Mouse (Mus musculus): ENCODE measurements at regions not wholly inside any gene's neighbourhood (a gene's known extent, or its start where the extent isn't known, plus 50 kb on each side); places are given as distances from the start of the nearest gene placed in this dataset.

DNA sequence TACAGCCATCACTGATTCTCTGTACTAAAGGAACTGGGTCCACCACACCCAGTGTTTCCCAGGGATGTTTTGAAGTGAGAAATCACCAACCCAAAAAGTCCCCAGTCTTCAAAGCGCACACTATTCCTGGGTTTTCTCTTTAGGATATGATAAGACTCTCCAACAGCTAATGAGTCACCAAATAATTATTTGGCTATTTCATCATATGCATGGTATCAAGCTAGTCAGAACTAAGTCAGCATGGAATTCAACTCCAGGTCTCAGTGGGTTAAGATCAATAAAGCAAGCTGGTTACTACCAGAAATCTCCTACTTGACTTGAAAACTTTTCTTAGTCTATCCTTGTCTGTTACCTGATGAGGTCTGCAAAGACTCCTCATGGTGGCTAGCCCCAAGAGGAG, 89.1 kb upstream of the 4930412O13Rik start:
- no peaks in the 10 kb centered on the region for H3K27me3 ChIP-seq (replicated peaks; ENCODE audit: control insufficient read depth, insufficient read depth, low read length)
- no peak overlapping the region for H3K27ac ChIP-seq (ENCODE audit: low read depth)
- H3K9ac ChIP-seq (ENCODE audit: low read length): no peak overlapping the region
- no peaks in the 10 kb centered on the region for H3K36me3 ChIP-seq (ENCODE audit: control insufficient read depth, insufficient read depth, low read length)
- H3K4me1 ChIP-seq (replicated peaks; ENCODE audit: control insufficient read depth, insufficient read depth, low read length): no peaks in the 10 kb centered on the region
- H3K4me3 ChIP-seq (ENCODE audit: low read depth, low read length): no peak overlapping the region
- no peaks in the 10 kb centered on the region for H3K9me3 ChIP-seq (ENCODE audit: control insufficient read depth, low read length)
- DNase-seq (ENCODE audit: low spot score) (no peak), ATAC-seq (replicated peaks; ENCODE audit: low FRiP score, low TSS enrichment, low read depth) (no peak)
- no peak overlapping the region for H3K4me2 ChIP-seq (ENCODE audit: low read length)
- WGBS: 92% methylated on average over 1 of the region's 1 CpGs

- Histone ChIP-seq H3K27ac (ENCODE audit: low read depth) (no peak overlapping the region), H3K27me3 (replicated peaks; ENCODE audit: control insufficient read depth, insufficient read depth, low read length) (no peaks in the 10 kb centered on the region), H3K36me3 (ENCODE audit: control insufficient read depth, insufficient read depth, low read length) (no peaks in the 10 kb centered on the region), H3K4me2 (ENCODE audit: low read length) (no peak overlapping the region), H3K4me1 (replicated peaks; ENCODE audit: control insufficient read depth, insufficient read depth, low read length) (no peaks in the 10 kb centered on the region), H3K9ac (ENCODE audit: low read length) (no peak overlapping the region), H3K4me3 (ENCODE audit: low read depth, low read length) (no peak overlapping the region), H3K9me3 (ENCODE audit: control insufficient read depth, low read length) (no peaks in the 10 kb centered on the region)
- no peak for DNase-seq (ENCODE audit: low spot score)
- no peak for ATAC-seq (replicated peaks; ENCODE audit: low FRiP score, low TSS enrichment, low read depth)
- 94% methylated on average over 1 of the region's 1 CpGs for WGBS
These were observed 88.7 kb upstream of the 4930412O13Rik start for GRCm38 (mm10) chr2:9792381-9792780.

DNA sequence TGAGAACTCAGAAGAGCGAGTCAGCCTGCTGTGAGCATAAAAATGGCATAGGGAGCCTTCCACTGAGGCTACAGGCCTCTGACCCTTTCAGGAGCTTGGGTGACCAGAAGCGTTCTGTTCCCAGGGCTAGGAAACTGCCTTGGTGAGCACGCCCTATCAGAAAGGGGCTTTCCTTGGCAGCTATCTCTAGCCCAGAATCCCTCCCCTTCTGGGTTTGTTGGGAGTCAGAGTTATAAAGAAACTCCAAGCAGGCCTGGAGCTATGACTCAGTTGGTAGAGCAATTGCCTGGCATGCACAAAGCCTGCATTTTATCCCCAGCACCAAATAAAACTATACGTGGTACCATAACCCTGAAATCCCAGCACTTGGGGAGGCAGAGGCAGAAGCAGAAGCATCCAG, 85.7 kb upstream of the 4930412O13Rik start:
- DNase-seq (ENCODE audit: low spot score) (no peak), ATAC-seq (replicated peaks; ENCODE audit: low FRiP score, low TSS enrichment, low read depth) (no peak)
- no peak overlapping the region for H3K4me3 ChIP-seq (ENCODE audit: low read depth, low read length)
- no peak overlapping the region for H3K27ac ChIP-seq (ENCODE audit: low read depth)
- H3K9ac ChIP-seq (ENCODE audit: low read length): no peak overlapping the region
- H3K4me2 ChIP-seq (ENCODE audit: low read length): no peak overlapping the region
- H3K36me3 ChIP-seq (ENCODE audit: control insufficient read depth, insufficient read depth, low read length): no peaks in the 10 kb centered on the region
- no peaks in the 10 kb centered on the region for H3K4me1 ChIP-seq (replicated peaks; ENCODE audit: control insufficient read depth, insufficient read depth, low read length)
- WGBS: 65% methylated on average over 4 of the region's 4 CpGs
- H3K9me3 ChIP-seq (ENCODE audit: control insufficient read depth, low read length): no peaks in the 10 kb centered on the region
- H3K27me3 ChIP-seq (replicated peaks; ENCODE audit: control insufficient read depth, insufficient read depth, low read length): no peaks in the 10 kb centered on the region

DNA sequence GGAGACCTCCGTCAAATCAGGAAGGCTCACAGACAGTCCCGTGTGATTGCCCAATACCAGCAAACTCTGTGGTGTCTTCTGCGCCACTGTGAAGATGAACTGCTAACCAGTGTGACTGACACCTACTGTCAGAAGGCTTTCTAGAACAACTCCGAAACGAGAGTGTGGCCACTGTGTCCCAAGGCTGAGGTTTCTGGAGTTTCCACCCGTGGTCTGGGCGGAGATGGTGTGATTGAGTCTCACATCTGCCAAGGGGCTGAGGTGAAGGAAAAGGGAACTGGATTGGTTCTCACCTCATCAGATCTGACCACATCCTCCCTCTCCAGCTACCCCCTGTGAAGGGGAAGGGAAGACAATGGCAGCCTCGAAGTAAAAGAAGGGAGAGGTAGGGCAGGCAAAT, 79.6 kb upstream of the 4930412O13Rik start:
- ATAC-seq (replicated peaks; ENCODE audit: low FRiP score, low TSS enrichment, low read depth) (no peak), DNase-seq (ENCODE audit: low spot score) (no peak)
- no peak overlapping the region for H3K4me2 ChIP-seq (ENCODE audit: low read length)
- H3K36me3 ChIP-seq (ENCODE audit: control insufficient read depth, insufficient read depth, low read length): no peaks in the 10 kb centered on the region
- no peak overlapping the region for H3K9ac ChIP-seq (ENCODE audit: low read length)
- H3K27me3 ChIP-seq (replicated peaks; ENCODE audit: control insufficient read depth, insufficient read depth, low read length): no peaks in the 10 kb centered on the region
- no peak overlapping the region for H3K27ac ChIP-seq (ENCODE audit: low read depth)
- no peaks in the 10 kb centered on the region for H3K9me3 ChIP-seq (ENCODE audit: control insufficient read depth, low read length)
- H3K4me3 ChIP-seq (ENCODE audit: low read depth, low read length): no peak overlapping the region
- 87% methylated on average over 8 of the region's 8 CpGs for WGBS
- H3K4me1 ChIP-seq (replicated peaks; ENCODE audit: control insufficient read depth, insufficient read depth, low read length): no peaks in the 10 kb centered on the region

DNA sequence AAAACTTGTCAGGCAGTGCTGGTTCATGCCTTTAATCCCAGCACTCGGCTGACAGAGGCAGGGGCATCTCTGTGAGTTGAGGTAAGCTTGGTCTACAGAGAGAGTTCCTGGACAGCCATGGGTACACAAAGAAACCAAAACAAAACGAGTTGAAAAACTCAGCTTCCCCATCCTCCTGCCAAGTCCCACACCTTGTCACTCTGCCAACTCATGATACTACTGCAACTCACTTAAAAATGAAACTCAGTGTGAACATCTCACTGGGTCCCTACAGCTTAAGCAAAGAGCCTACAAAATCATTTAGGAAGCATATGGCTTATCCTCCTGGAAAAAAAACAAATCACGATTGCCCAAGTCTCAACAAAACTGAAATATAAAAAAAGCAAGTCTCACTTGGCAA, 76.7 kb upstream of the 4930412O13Rik start:
- Histone ChIP-seq H3K27me3 (replicated peaks; ENCODE audit: control insufficient read depth, insufficient read depth, low read length) (no peaks in the 10 kb centered on the region), H3K9ac (ENCODE audit: low read length) (no peak overlapping the region), H3K36me3 (ENCODE audit: control insufficient read depth, insufficient read depth, low read length) (no peaks in the 10 kb centered on the region), H3K9me3 (ENCODE audit: control insufficient read depth, low read length) (no peaks in the 10 kb centered on the region), H3K4me3 (ENCODE audit: low read depth, low read length) (no peak overlapping the region), H3K27ac (ENCODE audit: low read depth) (no peak overlapping the region), H3K4me2 (ENCODE audit: low read length) (no peak overlapping the region), H3K4me1 (replicated peaks; ENCODE audit: control insufficient read depth, insufficient read depth, low read length) (no peaks in the 10 kb centered on the region)
- ATAC-seq (replicated peaks; ENCODE audit: low FRiP score, low TSS enrichment, low read depth) (no peak), DNase-seq (ENCODE audit: low spot score) (no peak)
- 60% methylated on average over 3 of the region's 3 CpGs for WGBS

DNA sequence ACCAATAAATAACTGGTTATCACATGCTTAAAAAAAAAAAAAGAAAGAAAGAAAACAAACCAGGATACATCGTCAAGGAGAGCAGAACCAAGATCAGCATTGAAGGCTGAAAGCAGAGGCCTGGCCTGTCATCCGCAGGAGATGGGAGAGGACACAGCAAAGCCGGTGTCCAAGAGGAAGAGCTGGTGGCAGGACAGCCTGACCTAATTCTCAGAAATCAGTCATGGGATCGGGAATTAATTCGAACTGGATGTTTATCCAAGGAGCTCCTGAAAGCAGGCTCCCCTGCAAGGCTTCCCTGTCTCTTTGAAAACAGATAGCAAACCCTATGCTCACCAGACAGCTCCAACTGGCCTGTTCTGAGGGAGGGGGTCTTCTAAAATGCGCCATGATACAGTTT, 75.5 kb upstream of the 4930412O13Rik start:
- ATAC-seq (replicated peaks; ENCODE audit: low FRiP score, low TSS enrichment, low read depth) (no peak), DNase-seq (ENCODE audit: low spot score) (no peak)
- H3K4me1 ChIP-seq (replicated peaks; ENCODE audit: control insufficient read depth, insufficient read depth, low read length): no peaks in the 10 kb centered on the region
- no peak overlapping the region for H3K27ac ChIP-seq (ENCODE audit: low read depth)
- H3K9me3 ChIP-seq (ENCODE audit: control insufficient read depth, low read length): no peaks in the 10 kb centered on the region
- no peaks in the 10 kb centered on the region for H3K27me3 ChIP-seq (replicated peaks; ENCODE audit: control insufficient read depth, insufficient read depth, low read length)
- no peak overlapping the region for H3K9ac ChIP-seq (ENCODE audit: low read length)
- 79% methylated on average over 6 of the region's 6 CpGs for WGBS
- H3K4me3 ChIP-seq (ENCODE audit: low read depth, low read length): no peak overlapping the region
- H3K4me2 ChIP-seq (ENCODE audit: low read length): no peak overlapping the region
- H3K36me3 ChIP-seq (ENCODE audit: control insufficient read depth, insufficient read depth, low read length): no peaks in the 10 kb centered on the region

Measured in intestine, embryonic 14.5 days (tissue).